Mouse (Mus musculus): ENCODE results near the gene Hist2h2ab. TPM values are rescaled to one million over a fixed set of nuclear protein-coding genes. Genes with fewer than 3 reads are reported as not detected.
A peak's percentile ranks its signal among the peaks of the same experiment; 100 is the strongest.

Hist2h2ab gene
- total and polyA plus RNA-seq, 3 experiments, result 1.1 to 31.4 TPM; not detected in 1

DNA sequence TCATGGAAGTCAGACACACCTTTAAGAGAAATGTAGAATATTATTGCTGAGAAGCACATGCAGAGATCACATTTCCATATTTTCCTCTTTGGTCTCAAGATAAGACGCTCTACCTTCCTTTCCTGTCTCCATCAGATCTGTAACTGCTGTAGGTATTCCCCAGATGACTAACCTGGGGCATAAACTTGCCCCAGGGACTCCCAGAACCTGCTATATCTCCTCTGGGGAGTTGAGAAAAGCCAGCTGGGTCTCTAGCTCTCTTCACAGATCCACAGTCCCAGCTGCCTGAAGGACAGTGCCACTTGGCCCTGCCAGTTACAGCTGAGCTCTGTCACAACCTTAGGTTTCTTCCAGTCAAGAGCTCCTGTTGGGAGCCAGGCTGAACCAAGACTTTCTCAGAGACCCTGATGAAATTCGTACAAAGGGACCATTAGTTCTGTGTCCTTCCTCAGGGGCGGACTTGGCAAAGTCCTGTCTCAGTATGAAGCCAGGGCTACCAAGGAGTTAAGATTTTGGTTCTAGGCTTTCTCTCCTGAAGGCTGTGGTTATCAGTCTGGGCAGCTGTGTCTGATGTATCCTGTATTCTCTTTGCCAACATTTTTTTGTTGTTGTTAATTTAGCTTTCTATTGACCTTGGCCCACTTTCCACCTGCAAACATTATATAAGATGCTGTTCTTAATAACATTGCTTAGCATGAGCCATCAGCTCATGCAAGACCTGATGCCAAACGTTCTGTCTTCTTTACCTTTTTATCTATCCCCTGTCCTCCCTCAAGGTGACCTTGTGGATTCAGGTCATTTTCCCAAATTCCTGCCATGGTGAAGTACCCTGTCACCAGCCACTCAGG, 11.5 kb downstream of the Hist2h2ab start:
- H3K4me2 ChIP-seq (ENCODE audit: insufficient read depth, low read depth, poor library complexity, severe bottlenecking), result peak overlapping the region; percentile 31; the same call in 1 of the 2 replicates
- H3K27me3 ChIP-seq (replicated peaks), result no peaks in the 10 kb centered on the region
- no peaks in the 10 kb centered on the region for H3K9me3 ChIP-seq (replicated peaks; ENCODE audit: low read length)
- H3K79me2 ChIP-seq (replicated peaks; ENCODE audit: control insufficient read depth, extremely low read depth, insufficient read depth, poor library complexity, severe bottlenecking), result no peaks in the 10 kb centered on the region
- H3K4me3 ChIP-seq (replicated peaks in 1 of 3; ENCODE audit: low read depth in 2 of 3, low read length in 2 of 3, poor library complexity in 1 of 3), result no peak overlapping the region
- in situ Hi-C loops (cut with MboI; ENCODE audit: low pct_ligation_motif_present, low pct_unique_long_range_greater_than_20kb, low sequenced_read_pairs), result no loop called here
- TF ChIP-seq USF2 (conservative IDR thresholded peaks at IDR 0.05; ENCODE audit: low read depth, low read length) (no peak), ZKSCAN1 (IDR thresholded peaks at IDR 0.05; ENCODE audit: borderline replicate concordance, low read depth, low read length) (no peak), E2F4 (IDR thresholded peaks at IDR 0.05; ENCODE audit: insufficient replicate concordance, low read depth, low read length) (no peak), NELFE (IDR thresholded peaks at IDR 0.05; ENCODE audit: low read depth, low read length) (peak; percentile 13; the same call in 1 of the 2 replicates), JUN (IDR thresholded peaks at IDR 0.05; ENCODE audit: insufficient read depth, low read depth, low read length) (0 out of 2 replicates have a peak, but pooled peaks have one; percentile 5), SMC3 (IDR thresholded peaks at IDR 0.05; ENCODE audit: low read depth, low read length) (no peak), CHD1 (IDR thresholded peaks at IDR 0.05; ENCODE audit: low read depth, low read length) (no peak), EP300 (IDR thresholded peaks at IDR 0.05; ENCODE audit: low read length) (peak; percentile 77), IRF4 (IDR thresholded peaks at IDR 0.05; ENCODE audit: low read depth, low read length) (peak; percentile 80), ZNF384 (IDR thresholded peaks at IDR 0.05; ENCODE audit: low read depth, low read length) (0 out of 2 replicates have a peak, but pooled peaks have one; percentile 0), NRF1 (IDR thresholded peaks at IDR 0.05; ENCODE audit: low read depth, low read length) (no peak), MAZ (IDR thresholded peaks at IDR 0.05; ENCODE audit: low read depth, low read length) (no peak), MXI1 (IDR thresholded peaks at IDR 0.05; ENCODE audit: low read depth, low read length) (no peak), POLR2AphosphoS2 (IDR thresholded peaks at IDR 0.05; ENCODE audit: low read depth, low read length) (no peak), ETS1 (conservative IDR thresholded peaks at IDR 0.05; ENCODE audit: low read depth, low read length) (peak; percentile 87), GABPA (IDR thresholded peaks at IDR 0.05; ENCODE audit: insufficient replicate concordance, low read depth, low read length) (no peak), BHLHE40 (IDR thresholded peaks at IDR 0.05; ENCODE audit: low read depth, low read length) (no peak), ZMIZ1 (IDR thresholded peaks at IDR 0.05; ENCODE audit: low read depth, low read length) (no peak), MEF2A (IDR thresholded peaks at IDR 0.05; ENCODE audit: borderline replicate concordance, low read depth, low read length) (no peak), UBTF (IDR thresholded peaks at IDR 0.05; ENCODE audit: low read depth, low read length) (no peak), USF1 (IDR thresholded peaks at IDR 0.05; ENCODE audit: low read depth, low read length) (no peak), TBP (conservative IDR thresholded peaks at IDR 0.05; ENCODE audit: low read depth, low read length) (no peak), CTCF (conservative IDR thresholded peaks at IDR 0.05 in 1 of 2, IDR thresholded peaks at IDR 0.05 in 1 of 2; ENCODE audit: low read depth in 2 of 2, low read length in 2 of 2) (no peak), PAX5 (IDR thresholded peaks at IDR 0.05; ENCODE audit: low read length) (no peak), MYC (IDR thresholded peaks at IDR 0.05; ENCODE audit: low read depth, low read length) (peak; percentile 36; the same call in 1 of the 2 replicates), TCF12 (IDR thresholded peaks at IDR 0.05; ENCODE audit: low read depth, low read length) (peak; percentile 62; the same call in 1 of the 2 replicates), JUND (conservative IDR thresholded peaks at IDR 0.05; ENCODE audit: low read depth, low read length) (peak; percentile 41; the same call in 1 of the 2 replicates), RCOR1 (conservative IDR thresholded peaks at IDR 0.05; ENCODE audit: low read depth, low read length) (no peak), ZC3H11A (IDR thresholded peaks at IDR 0.05; ENCODE audit: low read depth, low read length) (no peak), HCFC1 (IDR thresholded peaks at IDR 0.05; ENCODE audit: low read depth, low read length) (no peak), KAT2A (IDR thresholded peaks at IDR 0.05; ENCODE audit: insufficient replicate concordance, low read length) (no peak), CHD2 (IDR thresholded peaks at IDR 0.05; ENCODE audit: low read length) (no peak), RAD21 (IDR thresholded peaks at IDR 0.05; ENCODE audit: low read depth, low read length) (no peak), MAFK (IDR thresholded peaks at IDR 0.05; ENCODE audit: insufficient replicate concordance, low read length) (0 out of 2 replicates have a peak, but pooled peaks have one; percentile 24), MAX (IDR thresholded peaks at IDR 0.05; ENCODE audit: low read length) (peak; percentile 63; the same call in 1 of the 2 replicates), SIN3A (IDR thresholded peaks at IDR 0.05; ENCODE audit: low read length) (no peak; the same call in 1 of the 2 replicates), ELF1 (IDR thresholded peaks at IDR 0.05; ENCODE audit: low read depth, low read length) (no peak), POLR2A (IDR thresholded peaks at IDR 0.05; ENCODE audit: low read depth, low read length) (0 out of 2 replicates have a peak, but pooled peaks have one; percentile 18)
- dilution Hi-C loops (cut with MboI; ENCODE audit: extremely low pct_ligation_motif_present, extremely low pct_unique_long_range_greater_than_20kb, low sequenced_read_pairs), result no loop called here
- peaks cover 20 to 89% of the 10 kb centered on the region in 2 experiments for H3K4me1 ChIP-seq (ENCODE audit: control insufficient read depth in 1 of 2, insufficient read depth in 2 of 2)
- no peak overlapping the region for H3K27ac ChIP-seq (ENCODE audit: insufficient read depth, low read depth)
- 0 out of 2 replicates have a peak overlapping the region, but pooled peaks have one; percentile 9 for H3K9ac ChIP-seq (ENCODE audit: insufficient read depth, low read depth)
- no peaks in the 10 kb centered on the region for H3K36me3 ChIP-seq (replicated peaks in 1 of 2; ENCODE audit: control insufficient read depth in 1 of 2, insufficient read depth in 1 of 2, low read length in 1 of 2)
- peak; percentile 80 for DNase-seq (ENCODE audit: extremely low read depth)

Data from CH12.LX (cell line).